Mouse (Mus musculus) left cerebral cortex, adult 18-20 months (tissue): ENCODE results near the gene Tmed9. TPM values are rescaled to one million over a fixed set of nuclear protein-coding genes. Genes with fewer than 3 reads are reported as not detected.

Experiments used
- DNase-seq, 2 experiments: peaks; one replicate each; pipeline ENCODE4 v3.0.0; 2021 to 2022; ENCODE audit warnings: low spot score in 2 of 2, mixed read lengths in 1 of 2
- long read RNA-seq, 2 experiments: library from polyadenylated mRNA; stranded (forward); transcript quantifications; one replicate each; pipeline ENCODE4 v2.0.0; 2021
- total RNA-seq, 2 experiments: library from RNA; stranded (reverse); gene quantifications; 2 replicates each; pipeline ENCODE4 v1.2.3; 2021

The Tmed9 gene
- total RNA-seq: 100 to 1,000 TPM; 133 to 142 TPM
- long read RNA-seq, experiment 1, transcript Tmed9-201 (5 exons, 1,420 nt): major isoform, 36 of 44 reads
- long read RNA-seq, experiment 1, partial matches to known transcripts: 7 of 44 reads
- long read RNA-seq, experiment 1, other reads (novel, unspliced or antisense): 1 of 44 reads
- long read RNA-seq, experiment 2, transcript Tmed9-201 (5 exons, 1,420 nt): major isoform, 31 of 44 reads
- long read RNA-seq, experiment 2, partial matches to known transcripts: 13 of 44 reads
- long read RNA-seq, experiment 2, other reads (novel, unspliced or antisense): 0 of 44 reads

GRCm38 (mm10) chr13:55573432-55573831 is at the start of gene Tmed9:
Tmed9 (plus strand) TSS chr13:55573732.
- DNase-seq: no peak

- no peak for DNase-seq
Observed at GRCm38 (mm10) chr13:55523951-55524600, 49.5 kb upstream of the Tmed9 start.

GRCm38 (mm10) chr13:55525733-55526553 is 47.6 kb upstream of the Tmed9 start:
- DNase-seq: no peak

GRCm38 (mm10) chr13:55527212-55527611 is 46.3 kb upstream of the Tmed9 start:
- no peak for DNase-seq

- DNase-seq: no peak
Observed at GRCm38 (mm10) chr13:55527834-55528772, 45.4 kb upstream of the Tmed9 start.

- no peak for DNase-seq
Observed at GRCm38 (mm10) chr13:55529198-55529915, 44.2 kb upstream of the Tmed9 start, which contains the start of gene Dok3. Dok3 (minus strand) TSS chr13:55529296.

GRCm38 (mm10) chr13:55535191-55535590 is 38.3 kb upstream of the Tmed9 start:
- no peak for DNase-seq

- DNase-seq: no peak
Observed at GRCm38 (mm10) chr13:55535796-55536193, 37.7 kb upstream of the Tmed9 start.

- peak; percentile 99 to 100 for DNase-seq
Observed at GRCm38 (mm10) chr13:55536194-55537175, 37.0 kb upstream of the Tmed9 start, which contains the start of gene Ddx41. Ddx41 (minus strand) TSS chr13:55536658.

- DNase-seq: peak in 1 of 2 experiments; percentile 38
Observed at GRCm38 (mm10) chr13:55540933-55541332, 32.6 kb upstream of the Tmed9 start.

- no peak for DNase-seq
Observed at GRCm38 (mm10) chr13:55542891-55543290, 30.6 kb upstream of the Tmed9 start.

- DNase-seq: no peak
Observed at GRCm38 (mm10) chr13:55543447-55543846, 30.1 kb upstream of the Tmed9 start.

GRCm38 (mm10) chr13:55544792-55545191 is 28.7 kb upstream of the Tmed9 start:
- no peak for DNase-seq

GRCm38 (mm10) chr13:55547916-55548315 is 25.6 kb upstream of the Tmed9 start:
- no peak for DNase-seq

GRCm38 (mm10) chr13:55548426-55548825 is 25.1 kb upstream of the Tmed9 start:
- DNase-seq: no peak

- no peak for DNase-seq
Observed at GRCm38 (mm10) chr13:55549061-55549460, 24.5 kb upstream of the Tmed9 start.

GRCm38 (mm10) chr13:55555921-55556320 is 17.6 kb upstream of the Tmed9 start:
- DNase-seq: no peak

GRCm38 (mm10) chr13:55557499-55557898 is 16.0 kb upstream of the Tmed9 start:
- no peak for DNase-seq
